Mouse (Mus musculus): ENCODE results near the gene Nkpd1. TPM values are rescaled to one million over a fixed set of nuclear protein-coding genes. Genes with fewer than 3 reads are reported as not detected.

The Nkpd1 gene
- polyA plus RNA-seq, 1 experiment from 2014 or later = 0.11 TPM

DNA sequence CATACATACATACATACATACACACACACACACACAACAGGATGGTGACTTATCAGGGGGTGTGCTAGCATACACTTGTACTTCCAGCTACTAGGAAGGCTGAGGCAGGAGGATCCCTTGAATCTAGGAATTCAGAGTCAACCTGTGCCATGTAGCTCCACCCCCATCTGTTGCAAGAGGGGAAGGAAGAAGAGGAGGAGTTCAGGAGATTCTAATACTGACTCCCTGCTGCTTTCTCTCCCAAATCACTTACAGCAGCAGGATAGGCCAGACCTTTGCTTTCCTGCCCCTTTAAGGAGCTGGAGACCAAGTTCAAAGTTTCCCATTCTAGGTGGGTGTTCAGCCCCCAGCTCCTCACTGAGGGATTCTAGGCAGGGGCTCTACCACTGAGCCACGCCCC lies 32.1 kb upstream of the Nkpd1 start:
- H3K4me1 ChIP-seq (ENCODE audit: insufficient read depth, low read length) = 0 out of 2 replicates have a peak, but pooled peaks cover 7% of the 10 kb centered on the region
- no peak overlapping the region for H3K27ac ChIP-seq (ENCODE audit: low read length)
- no peak overlapping the region for H3K4me3 ChIP-seq (ENCODE audit: low read length)
- H3K27me3 ChIP-seq (ENCODE audit: insufficient read depth, low read length) = peaks cover 31% of the 10 kb centered on the region
- H3K9ac ChIP-seq (replicated peaks; ENCODE audit: low read length) = no peak overlapping the region
- H3K4me2 ChIP-seq (replicated peaks; ENCODE audit: low read depth, low read length) = no peak overlapping the region
- WGBS = 100% methylated on average over 1 of the region's 1 CpGs
- no peaks in the 10 kb centered on the region for H3K36me3 ChIP-seq (ENCODE audit: insufficient read depth, low read length)
- no peaks in the 10 kb centered on the region for H3K9me3 ChIP-seq (ENCODE audit: low read length)
- ATAC-seq (ENCODE audit: low FRiP score, low TSS enrichment) = no peak

DNA sequence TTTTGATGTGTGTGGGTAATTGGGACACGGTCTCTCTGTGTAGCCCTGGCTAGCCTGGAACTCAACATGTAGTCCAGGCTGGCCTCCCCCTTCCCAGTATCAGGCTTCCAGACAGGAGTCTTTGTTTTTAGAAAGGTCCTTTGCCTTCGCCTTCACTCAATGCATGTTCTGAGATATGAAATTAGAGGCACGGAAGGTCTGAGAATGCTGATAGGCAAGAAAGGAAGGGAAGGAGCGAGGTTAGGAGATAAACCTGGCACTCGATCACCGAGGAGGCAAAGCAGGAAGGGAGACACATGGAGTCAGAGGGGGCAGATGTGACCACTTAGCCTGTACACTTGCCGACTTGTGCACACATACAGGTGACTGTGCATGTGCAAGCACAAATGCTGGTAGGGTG lies 31.1 kb upstream of the Nkpd1 start:
- Histone ChIP-seq H3K36me3 (ENCODE audit: insufficient read depth, low read length) (no peaks in the 10 kb centered on the region), H3K27ac (ENCODE audit: low read length) (no peak overlapping the region), H3K4me3 (ENCODE audit: low read length) (no peak overlapping the region), H3K9me3 (ENCODE audit: low read length) (no peaks in the 10 kb centered on the region), H3K27me3 (ENCODE audit: insufficient read depth, low read length) (peaks cover 41% of the 10 kb centered on the region), H3K9ac (replicated peaks; ENCODE audit: low read length) (no peak overlapping the region), H3K4me1 (ENCODE audit: insufficient read depth, low read length) (0 out of 2 replicates have a peak, but pooled peaks cover 7% of the 10 kb centered on the region), H3K4me2 (replicated peaks; ENCODE audit: low read depth, low read length) (no peak overlapping the region)
- ATAC-seq (ENCODE audit: low FRiP score, low TSS enrichment) = no peak
- 90% methylated on average over 7 of the region's 7 CpGs for WGBS

- no peaks in the 10 kb centered on the region for H3K9me3 ChIP-seq (ENCODE audit: low read length)
- WGBS = 11% methylated on average over 31 of the region's 31 CpGs
- H3K27ac ChIP-seq (ENCODE audit: low read length) = no peak overlapping the region
- H3K4me3 ChIP-seq (ENCODE audit: low read length) = peak overlapping the region; percentile 29
- H3K36me3 ChIP-seq (ENCODE audit: insufficient read depth, low read length) = no peaks in the 10 kb centered on the region
- no peak overlapping the region; the same call in 1 of the 2 replicates for H3K9ac ChIP-seq (replicated peaks; ENCODE audit: low read length)
- no peak for ATAC-seq (ENCODE audit: low FRiP score, low TSS enrichment)
- peaks cover 11% of the 10 kb centered on the region; the same call in 1 of the 2 replicates for H3K4me1 ChIP-seq (ENCODE audit: insufficient read depth, low read length)
- H3K4me2 ChIP-seq (replicated peaks; ENCODE audit: low read depth, low read length) = peak overlapping the region; percentile 47
- H3K27me3 ChIP-seq (ENCODE audit: insufficient read depth, low read length) = peaks cover 43% of the 10 kb centered on the region
These were observed 28.1 kb upstream of the Nkpd1 start for GRCm38 (mm10) chr7:19489525-19489924.

GRCm38 (mm10) chr7:19491731-19492130 lies 25.9 kb upstream of the Nkpd1 start:
- peak overlapping the region; percentile 58 for H3K9ac ChIP-seq (replicated peaks; ENCODE audit: low read length)

GRCm38 (mm10) chr7:19494751-19495474 lies 22.7 kb upstream of the Nkpd1 start:
- H3K4me2 ChIP-seq (replicated peaks; ENCODE audit: low read depth, low read length) = no peak overlapping the region
- WGBS = 82% methylated on average over 25 of the region's 25 CpGs
- no peak overlapping the region for H3K4me3 ChIP-seq (ENCODE audit: low read length)
- H3K4me1 ChIP-seq (ENCODE audit: insufficient read depth, low read length) = peaks cover 4% of the 10 kb centered on the region; the same call in 1 of the 2 replicates
- H3K9me3 ChIP-seq (ENCODE audit: low read length) = no peaks in the 10 kb centered on the region
- ATAC-seq (ENCODE audit: low FRiP score, low TSS enrichment) = no peak
- no peak overlapping the region for H3K27ac ChIP-seq (ENCODE audit: low read length)
- H3K36me3 ChIP-seq (ENCODE audit: insufficient read depth, low read length) = no peaks in the 10 kb centered on the region
- peaks cover 18% of the 10 kb centered on the region for H3K27me3 ChIP-seq (ENCODE audit: insufficient read depth, low read length)
- no peak overlapping the region for H3K9ac ChIP-seq (replicated peaks; ENCODE audit: low read length)

More at GRCm38 (mm10) chr7:19491731-19492130, 25.9 kb upstream of the Nkpd1 start:
- H3K4me2 ChIP-seq (replicated peaks; ENCODE audit: low read depth, low read length) = peak overlapping the region; percentile 56
- H3K36me3 ChIP-seq (ENCODE audit: insufficient read depth, low read length) = no peaks in the 10 kb centered on the region
- peak overlapping the region; percentile 33 for H3K4me3 ChIP-seq (ENCODE audit: low read length)
- peak; percentile 49 for ATAC-seq (ENCODE audit: low FRiP score, low TSS enrichment)
- WGBS = 2% methylated on average over 26 of the region's 26 CpGs
- peaks cover 43% of the 10 kb centered on the region for H3K27me3 ChIP-seq (ENCODE audit: insufficient read depth, low read length)
- peaks cover 11% of the 10 kb centered on the region; the same call in 1 of the 2 replicates for H3K4me1 ChIP-seq (ENCODE audit: insufficient read depth, low read length)
- peak overlapping the region; percentile 50; the same call in 1 of the 2 replicates for H3K27ac ChIP-seq (ENCODE audit: low read length)
- H3K9me3 ChIP-seq (ENCODE audit: low read length) = no peaks in the 10 kb centered on the region

- Histone ChIP-seq H3K9ac (replicated peaks; ENCODE audit: low read length) (no peak overlapping the region), H3K27me3 (ENCODE audit: insufficient read depth, low read length) (peaks cover 11% of the 10 kb centered on the region), H3K36me3 (ENCODE audit: insufficient read depth, low read length) (no peaks in the 10 kb centered on the region), H3K4me1 (ENCODE audit: insufficient read depth, low read length) (peaks cover 4% of the 10 kb centered on the region; the same call in 1 of the 2 replicates), H3K4me3 (ENCODE audit: low read length) (no peak overlapping the region), H3K4me2 (replicated peaks; ENCODE audit: low read depth, low read length) (no peak overlapping the region), H3K27ac (ENCODE audit: low read length) (no peak overlapping the region), H3K9me3 (ENCODE audit: low read length) (no peaks in the 10 kb centered on the region)
- no peak; the same call in 1 of the 2 replicates for ATAC-seq (ENCODE audit: low FRiP score, low TSS enrichment)
- WGBS = 43% methylated on average over 20 of the region's 20 CpGs
These were observed 22.0 kb upstream of the Nkpd1 start for GRCm38 (mm10) chr7:19495521-19496213.

- H3K27ac ChIP-seq (ENCODE audit: low read length) = no peak overlapping the region
- WGBS = 67% methylated on average over 5 of the region's 5 CpGs
- ATAC-seq (ENCODE audit: low FRiP score, low TSS enrichment) = no peak
- H3K4me2 ChIP-seq (replicated peaks; ENCODE audit: low read depth, low read length) = no peak overlapping the region
- H3K36me3 ChIP-seq (ENCODE audit: insufficient read depth, low read length) = no peaks in the 10 kb centered on the region
- peaks cover 4% of the 10 kb centered on the region; the same call in 1 of the 2 replicates for H3K4me1 ChIP-seq (ENCODE audit: insufficient read depth, low read length)
- H3K9me3 ChIP-seq (ENCODE audit: low read length) = no peaks in the 10 kb centered on the region
- no peak overlapping the region for H3K9ac ChIP-seq (replicated peaks; ENCODE audit: low read length)
- H3K27me3 ChIP-seq (ENCODE audit: insufficient read depth, low read length) = peaks cover 5% of the 10 kb centered on the region
- no peak overlapping the region for H3K4me3 ChIP-seq (ENCODE audit: low read length)
These were observed 21.5 kb upstream of the Nkpd1 start for GRCm38 (mm10) chr7:19496214-19496555.

- Histone ChIP-seq H3K4me2 (replicated peaks; ENCODE audit: low read depth, low read length) (no peak overlapping the region), H3K4me3 (ENCODE audit: low read length) (no peak overlapping the region), H3K9ac (replicated peaks; ENCODE audit: low read length) (no peak overlapping the region), H3K9me3 (ENCODE audit: low read length) (no peaks in the 10 kb centered on the region), H3K36me3 (ENCODE audit: insufficient read depth, low read length) (no peaks in the 10 kb centered on the region), H3K27me3 (ENCODE audit: insufficient read depth, low read length) (no peaks in the 10 kb centered on the region), H3K4me1 (ENCODE audit: insufficient read depth, low read length) (no peaks in the 10 kb centered on the region; the same call in 1 of the 2 replicates), H3K27ac (ENCODE audit: low read length) (no peak overlapping the region)
- WGBS = 41% methylated on average over 4 of the region's 4 CpGs
- no peak for ATAC-seq (ENCODE audit: low FRiP score, low TSS enrichment)
These were observed 19.3 kb upstream of the Nkpd1 start for GRCm38 (mm10) chr7:19498326-19498725.

DNA sequence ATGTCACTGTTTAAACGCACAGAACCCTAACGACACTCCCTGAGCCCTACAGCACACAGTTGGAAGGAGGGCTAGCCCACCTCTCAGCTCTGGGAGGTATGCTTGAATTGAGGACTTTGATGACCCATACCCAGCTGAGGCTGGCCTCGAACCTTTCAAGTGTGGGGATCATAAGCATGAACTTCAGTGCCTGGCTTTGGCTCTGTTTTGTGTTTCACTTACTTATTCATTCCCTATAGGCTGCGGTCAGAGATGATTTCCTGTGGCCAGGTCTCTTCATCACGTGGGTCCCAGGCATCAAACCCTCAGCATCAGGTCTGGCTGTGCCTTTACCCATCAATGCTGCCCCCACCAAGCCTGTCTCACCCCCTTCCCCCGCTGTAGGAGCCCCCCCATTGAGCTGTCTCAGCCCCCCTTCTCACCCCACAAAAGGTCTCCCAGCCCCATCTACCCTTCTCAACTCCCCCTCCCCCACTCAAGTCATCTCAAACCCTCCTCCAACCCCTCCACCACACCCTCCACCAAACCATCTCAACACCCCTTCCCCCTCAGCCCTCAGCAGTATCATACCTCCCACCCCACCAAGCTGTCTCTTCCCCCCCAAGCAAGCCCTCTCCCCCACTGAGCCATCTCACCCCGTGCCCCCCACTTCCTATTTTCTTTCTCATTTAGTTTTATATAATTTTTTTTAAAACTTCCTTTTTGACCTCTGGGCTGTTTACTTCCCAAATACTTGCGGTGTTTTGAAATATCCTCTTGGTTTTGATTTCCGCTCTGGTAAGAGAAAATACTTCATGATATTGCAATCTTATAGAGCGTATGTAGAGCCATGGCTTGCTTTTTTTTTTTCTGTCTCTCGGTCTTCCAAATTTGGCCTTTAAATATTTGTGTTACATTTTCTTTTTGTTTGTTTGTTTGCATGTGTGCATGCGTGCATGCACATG lies 16.9 kb upstream of the Nkpd1 start:
- no peak overlapping the region for H3K4me3 ChIP-seq (ENCODE audit: low read length)
- no peak overlapping the region for H3K4me2 ChIP-seq (replicated peaks; ENCODE audit: low read depth, low read length)
- no peak overlapping the region for H3K9ac ChIP-seq (replicated peaks; ENCODE audit: low read length)
- 69% methylated on average over 12 of the region's 12 CpGs for WGBS
- no peak for ATAC-seq (ENCODE audit: low FRiP score, low TSS enrichment)
- no peaks in the 10 kb centered on the region for H3K36me3 ChIP-seq (ENCODE audit: insufficient read depth, low read length)
- H3K9me3 ChIP-seq (ENCODE audit: low read length) = no peaks in the 10 kb centered on the region
- no peak overlapping the region for H3K27ac ChIP-seq (ENCODE audit: low read length)
- H3K4me1 ChIP-seq (ENCODE audit: insufficient read depth, low read length) = peaks cover 2% of the 10 kb centered on the region; the same call in 1 of the 2 replicates
- no peaks in the 10 kb centered on the region for H3K27me3 ChIP-seq (ENCODE audit: insufficient read depth, low read length)

All from kidney, embryonic 16.5 days (tissue).